Mouse (Mus musculus) forebrain, embryonic 12.5 days (tissue): ENCODE results near the gene Gal3st1. TPM values are rescaled to one million over a fixed set of nuclear protein-coding genes. Genes with fewer than 3 reads are reported as not detected.
A peak's percentile ranks its signal among the peaks of the same experiment; 100 is the strongest.

Experiments used
- ATAC-seq: fragments of 200-750 bp; cut with Nextera tagmentation; 2 replicates; pipeline ENCODE4 v1.8.0; 2017; ENCODE audit warnings: moderate TSS enrichment; ENCODE audit not compliant: low FRiP score
- H3K27ac ChIP-seq: fragments of 300-500 bp; sonication (generic); 2 replicates; pipeline ENCODE4 v1.5.1; 2016; ENCODE audit warnings: mild to moderate bottlenecking
- H3K27me3 ChIP-seq: fragments of 300-500 bp; sonication (generic); 2 replicates; pipeline ENCODE4 v1.6.1; 2016; ENCODE audit warnings: mild to moderate bottlenecking
- H3K36me3 ChIP-seq: fragments of 300-500 bp; sonication (generic); replicated peaks from 2 replicates; pipeline ENCODE4 v1.6.1; 2016; ENCODE audit warnings: mild to moderate bottlenecking
- H3K4me1 ChIP-seq: fragments of 300-500 bp; sonication (generic); 2 replicates; pipeline ENCODE4 v1.6.1; 2016
- H3K4me2 ChIP-seq: fragments of 300-500 bp; sonication (generic); 2 replicates; pipeline ENCODE4 v1.6.1; 2016; ENCODE audit warnings: mild to moderate bottlenecking, moderate library complexity
- H3K4me3 ChIP-seq: fragments of 300-500 bp; sonication (generic); replicated peaks from 2 replicates; pipeline ENCODE4 v1.5.1; 2016; ENCODE audit warnings: mild to moderate bottlenecking
- H3K9ac ChIP-seq: fragments of 300-500 bp; sonication (generic); 2 replicates; pipeline ENCODE4 v1.6.1; 2016; ENCODE audit warnings: mild to moderate bottlenecking
- H3K9me3 ChIP-seq: fragments of 300-500 bp; sonication (generic); 2 replicates; pipeline ENCODE4 v1.6.1; 2016
- WGBS: fragments of 180-500 bp; shearing (Covaris S2); methylation state at CpG from one replicate; pipeline ENCODE4 v1.1.7; 2016; 5-methylcytosine and 5-hydroxymethylcytosine counted together
- polyA plus RNA-seq: library from polyadenylated mRNA; unstranded; fragments of >200 nt; fragmentation: Nextera tagmentation; extraction: Ambion mirVana; gene quantifications from 2 replicates; pipeline ENCODE4 v1.2.1, GENCODE M21; 2016

The Gal3st1 gene
- polyA plus RNA-seq, 1 experiment from 2014 or later, result 1.3 TPM

DNA sequence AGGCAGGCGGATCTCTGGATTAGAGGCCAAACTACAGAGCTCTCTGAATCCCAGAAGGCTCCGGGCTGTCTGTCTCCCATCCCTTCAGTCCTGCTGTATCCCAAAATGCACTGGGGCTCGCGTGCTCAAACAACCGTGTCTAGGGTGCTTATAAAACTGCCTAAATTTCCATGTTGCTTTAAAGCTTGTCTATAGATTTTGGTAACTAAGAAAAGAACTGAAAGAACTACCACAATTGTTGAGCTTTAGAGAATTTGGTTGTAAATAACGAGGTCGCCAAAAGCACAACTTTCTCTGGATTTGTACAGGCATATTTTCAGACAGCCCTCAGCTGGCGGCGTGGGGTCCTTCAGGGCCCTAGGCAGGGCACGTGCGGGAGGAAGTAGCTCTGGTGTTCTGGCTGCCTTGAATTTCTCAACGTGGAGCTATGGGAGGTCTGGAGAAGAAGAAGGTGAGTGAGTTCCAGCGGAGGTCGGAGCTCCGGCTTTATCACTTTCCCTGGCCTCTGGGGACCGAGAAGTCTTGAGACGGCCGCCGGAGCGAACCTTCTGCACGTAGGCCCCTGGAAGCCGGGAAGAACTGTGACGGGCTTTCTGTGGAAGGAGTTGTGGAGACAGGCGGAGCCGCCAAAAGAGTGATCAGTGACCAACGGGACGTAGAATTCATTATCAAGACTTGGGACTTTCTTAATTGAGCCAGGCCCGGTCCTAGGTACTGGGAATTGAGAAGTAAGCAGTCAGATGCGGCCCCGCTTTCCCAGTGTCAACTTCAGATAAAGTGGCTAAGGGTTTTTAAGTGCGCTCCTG lies 19.6 kb upstream of the Gal3st1 start, which contains the start of gene Pes1:
Pes1 (plus strand) TSS at position 366 of the 806 bp plus-strand sequence.
- H3K4me3 ChIP-seq, result peak within 1 kb of the TSS; percentile 86
- WGBS, result under 1% methylated on average over 31 of the region's 31 CpGs
- H3K36me3 ChIP-seq, result peaks cover 13% of the 10 kb centered on the region
- 0 out of 2 replicates have a peak, but pooled peaks cover 4% of the 10 kb centered on the region for H3K27me3 ChIP-seq
- peaks cover 17% of the 10 kb centered on the region for H3K4me1 ChIP-seq
- peak within 1 kb of the TSS; percentile 57 for H3K27ac ChIP-seq
- H3K9ac ChIP-seq, result peak within 1 kb of the TSS; percentile 83
- peak; percentile 94 for ATAC-seq
- H3K9me3 ChIP-seq, result no peaks in the 10 kb centered on the region
- peak within 1 kb of the TSS; percentile 86 for H3K4me2 ChIP-seq

DNA sequence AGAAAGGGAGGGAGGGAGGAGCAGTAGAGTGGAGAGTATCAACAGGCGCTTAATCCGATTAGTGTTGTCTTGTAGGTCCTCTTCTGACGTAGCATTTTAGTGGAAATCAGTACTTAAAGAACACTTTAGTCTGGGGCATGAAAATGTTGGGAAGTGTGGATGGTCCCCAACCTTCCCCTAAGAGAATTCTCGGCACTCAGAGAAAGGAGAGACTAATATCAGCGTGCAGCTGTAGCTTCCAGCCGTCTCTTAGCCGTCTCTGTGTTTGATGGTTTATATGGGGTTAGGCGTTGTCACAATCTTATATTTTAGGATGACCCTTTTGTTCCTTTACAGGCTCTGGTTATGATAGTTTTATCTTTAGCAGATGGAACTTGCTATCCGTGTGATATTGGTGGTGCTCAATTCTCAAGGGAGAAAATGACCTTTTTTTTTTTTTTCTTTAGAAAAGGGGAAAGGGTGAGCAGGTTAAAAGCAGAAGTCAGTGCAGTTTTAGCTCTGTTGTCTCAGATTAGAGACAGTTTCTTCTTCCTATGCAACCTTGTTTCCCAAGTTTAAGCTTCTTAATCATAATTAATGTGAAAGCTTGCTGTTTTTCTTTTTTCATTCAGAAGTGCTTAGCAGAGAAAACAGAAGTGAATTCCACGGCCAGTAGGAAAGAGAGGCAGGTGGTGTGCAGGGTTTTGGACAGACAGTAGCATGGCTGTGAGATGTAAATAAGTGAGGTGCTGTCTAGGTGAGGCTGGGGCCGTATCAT lies 18.8 kb upstream of the Gal3st1 start:
- peak overlapping the region; percentile 83 for H3K9ac ChIP-seq
- 0 out of 2 replicates have a peak overlapping the region, but pooled peaks have one; percentile 57 for H3K27ac ChIP-seq
- H3K27me3 ChIP-seq, result 0 out of 2 replicates have a peak, but pooled peaks cover 4% of the 10 kb centered on the region
- H3K4me1 ChIP-seq, result peaks cover 17% of the 10 kb centered on the region
- H3K36me3 ChIP-seq, result peaks cover 19% of the 10 kb centered on the region
- no peak for ATAC-seq
- 15% methylated on average over 11 of the region's 11 CpGs for WGBS
- H3K9me3 ChIP-seq, result no peaks in the 10 kb centered on the region
- peak overlapping the region; percentile 86 for H3K4me2 ChIP-seq
- H3K4me3 ChIP-seq, result peak overlapping the region; percentile 86

DNA sequence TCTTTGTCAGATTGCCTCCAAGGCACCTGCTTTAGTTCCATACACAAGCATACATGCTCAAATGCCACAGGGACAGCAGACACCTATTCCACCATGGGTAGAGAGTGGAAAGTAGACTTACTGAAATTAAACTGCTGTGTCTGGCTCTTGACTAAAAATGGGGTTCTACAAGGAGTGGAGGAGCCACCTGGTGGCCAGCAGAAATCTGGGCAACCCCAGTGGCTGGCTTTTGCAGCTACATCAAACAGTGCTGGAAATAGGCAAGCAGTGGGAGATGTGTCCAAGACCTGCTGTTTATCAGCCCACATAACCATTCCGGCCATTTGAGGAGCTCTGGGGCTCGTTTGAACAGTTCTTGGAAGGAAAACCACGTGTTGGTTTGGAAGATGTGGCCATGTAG lies 13.6 kb upstream of the Gal3st1 start:
- Histone ChIP-seq H3K4me1 (peaks cover 12% of the 10 kb centered on the region), H3K4me2 (no peak overlapping the region), H3K9ac (no peak overlapping the region), H3K27ac (no peak overlapping the region), H3K36me3 (peaks cover 71% of the 10 kb centered on the region), H3K4me3 (no peak overlapping the region), H3K27me3 (no peaks in the 10 kb centered on the region), H3K9me3 (no peaks in the 10 kb centered on the region)
- WGBS, result 81% methylated on average over 3 of the region's 3 CpGs
- ATAC-seq, result no peak

DNA sequence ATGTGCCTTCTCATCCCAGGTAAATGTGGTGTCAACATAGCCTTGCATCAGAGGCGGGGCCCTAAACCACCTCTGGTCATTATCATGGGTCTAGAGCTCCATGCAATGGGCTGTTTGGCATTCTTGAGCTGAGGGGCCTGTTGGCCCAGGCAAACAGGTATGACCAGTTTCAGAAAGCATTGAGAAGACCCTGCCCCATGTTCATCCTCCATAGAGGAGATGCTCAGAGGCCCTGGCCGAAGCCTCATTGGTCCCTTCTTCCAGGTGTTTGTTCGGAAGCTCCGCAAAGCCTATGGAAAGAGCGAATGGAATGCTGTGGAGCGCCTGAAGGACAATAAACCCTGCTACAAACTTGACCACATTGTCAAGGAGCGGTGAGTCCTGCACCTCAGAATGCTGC lies 13.1 kb upstream of the Gal3st1 start:
- Histone ChIP-seq H3K4me2 (no peak overlapping the region), H3K4me1 (peaks cover 7% of the 10 kb centered on the region), H3K36me3 (peaks cover 76% of the 10 kb centered on the region), H3K9me3 (no peaks in the 10 kb centered on the region), H3K27ac (no peak overlapping the region), H3K27me3 (no peaks in the 10 kb centered on the region), H3K9ac (no peak overlapping the region), H3K4me3 (no peak overlapping the region)
- WGBS, result 92% methylated on average over 7 of the region's 7 CpGs
- ATAC-seq, result no peak

DNA sequence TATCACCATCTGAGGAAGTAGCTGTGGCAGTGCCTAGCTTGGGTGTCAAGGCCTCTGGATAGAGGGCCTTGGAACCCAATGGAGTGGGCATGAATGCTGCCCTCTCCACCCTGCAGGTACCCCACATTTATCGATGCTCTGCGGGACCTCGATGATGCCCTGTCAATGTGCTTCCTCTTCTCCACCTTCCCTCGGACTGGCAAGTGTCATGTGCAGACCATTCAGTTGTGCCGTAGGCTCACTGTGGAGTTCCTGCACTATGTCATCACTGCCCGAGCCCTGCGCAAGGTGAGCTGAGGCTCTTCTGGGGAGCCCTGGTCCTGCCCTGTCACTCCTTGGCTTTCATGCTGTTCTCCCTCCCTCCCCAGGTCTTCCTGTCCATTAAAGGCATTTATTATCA lies 10.4 kb upstream of the Gal3st1 start:
- ATAC-seq, result no peak
- Histone ChIP-seq H3K9me3 (no peaks in the 10 kb centered on the region), H3K27me3 (no peaks in the 10 kb centered on the region), H3K4me2 (no peak overlapping the region), H3K4me3 (no peak overlapping the region), H3K36me3 (peaks cover 96% of the 10 kb centered on the region), H3K9ac (no peak overlapping the region), H3K27ac (no peak overlapping the region), H3K4me1 (no peaks in the 10 kb centered on the region)
- WGBS, result 93% methylated on average over 7 of the region's 7 CpGs

DNA sequence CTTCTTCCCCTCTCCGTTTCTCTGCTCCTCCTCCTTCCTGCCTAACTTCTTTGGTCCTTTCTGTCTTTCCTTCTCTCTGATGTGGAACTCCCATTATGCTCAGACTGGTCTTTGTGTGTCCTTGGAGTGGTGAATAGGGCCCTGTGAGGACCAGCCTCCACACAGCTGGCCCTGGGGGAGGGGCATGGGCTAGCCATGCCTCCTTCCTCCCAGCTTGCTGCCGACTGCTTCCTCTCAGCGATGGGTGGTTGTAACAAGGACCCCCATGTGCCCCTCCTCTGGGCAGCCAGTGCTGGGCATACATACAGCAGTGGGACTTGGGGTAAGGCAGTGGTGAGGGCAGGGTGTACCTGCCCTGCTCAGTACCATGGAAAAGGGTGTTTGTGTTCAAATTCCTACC lies 9.1 kb upstream of the Gal3st1 start:
- WGBS, result 51% methylated on average over 3 of the region's 3 CpGs
- Histone ChIP-seq H3K27me3 (no peaks in the 10 kb centered on the region), H3K9me3 (no peaks in the 10 kb centered on the region), H3K9ac (no peak overlapping the region), H3K4me1 (no peaks in the 10 kb centered on the region), H3K4me3 (no peak overlapping the region), H3K36me3 (peaks cover 99% of the 10 kb centered on the region), H3K4me2 (no peak overlapping the region), H3K27ac (no peak overlapping the region)
- ATAC-seq, result no peak

DNA sequence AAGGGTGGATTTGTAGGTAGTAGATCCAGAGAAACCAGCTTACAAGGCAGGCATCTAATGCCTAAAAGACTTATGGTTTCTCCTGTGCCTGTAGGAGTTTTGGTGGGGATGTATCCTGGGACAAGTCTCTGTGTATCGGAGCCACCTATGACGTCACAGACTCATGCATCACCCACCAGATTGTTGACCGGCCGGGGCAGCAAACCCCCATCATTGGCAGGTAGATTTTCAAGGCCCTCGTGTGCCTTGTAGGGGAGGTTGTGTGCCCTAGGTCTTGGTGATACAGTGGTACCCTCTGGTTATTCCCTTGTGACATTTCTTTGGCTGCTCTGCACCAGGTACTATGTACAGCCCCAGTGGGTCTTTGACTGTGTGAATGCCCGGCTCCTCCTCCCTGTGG lies 6.8 kb upstream of the Gal3st1 start, which contains the start of gene 4930556J24Rik:
4930556J24Rik (minus strand) TSS at position 101 of the 400 bp plus-strand sequence.
- Histone ChIP-seq H3K9me3 (no peaks in the 10 kb centered on the region), H3K4me2 (no peak within 1 kb of the TSS), H3K9ac (no peak within 1 kb of the TSS), H3K4me3 (no peak within 1 kb of the TSS), H3K4me1 (no peaks in the 10 kb centered on the region), H3K36me3 (peaks cover 97% of the 10 kb centered on the region), H3K27ac (no peak within 1 kb of the TSS), H3K27me3 (no peaks in the 10 kb centered on the region)
- no peak for ATAC-seq
- WGBS, result 92% methylated on average over 6 of the region's 6 CpGs

DNA sequence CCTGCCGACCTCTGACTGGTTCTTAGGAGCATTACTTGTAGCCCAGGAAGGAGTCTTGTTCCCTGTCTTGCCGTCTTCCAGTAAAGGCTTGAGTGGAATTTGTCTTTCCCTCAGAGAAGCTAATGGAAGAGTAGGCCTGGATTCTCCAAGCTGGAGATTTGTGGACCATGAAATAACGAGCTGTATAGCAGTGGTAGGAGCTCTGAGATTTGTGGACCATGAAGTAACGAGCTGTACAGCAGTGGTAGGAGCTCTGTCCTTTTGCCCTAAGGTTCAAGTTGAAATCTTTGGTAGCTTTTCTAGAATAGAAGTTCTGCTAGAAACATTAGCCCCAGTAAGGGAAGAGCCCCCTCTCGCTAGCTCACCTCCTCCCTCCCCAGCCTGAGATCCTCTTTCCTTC lies 5.0 kb upstream of the Gal3st1 start:
- Histone ChIP-seq H3K4me1 (peaks cover 7% of the 10 kb centered on the region), H3K9me3 (no peaks in the 10 kb centered on the region), H3K4me3 (no peak overlapping the region), H3K36me3 (peaks cover 81% of the 10 kb centered on the region), H3K9ac (no peak overlapping the region), H3K27me3 (peaks cover 10% of the 10 kb centered on the region), H3K4me2 (no peak overlapping the region), H3K27ac (no peak overlapping the region)
- no peak for ATAC-seq
- 89% methylated on average over 5 of the region's 5 CpGs for WGBS

DNA sequence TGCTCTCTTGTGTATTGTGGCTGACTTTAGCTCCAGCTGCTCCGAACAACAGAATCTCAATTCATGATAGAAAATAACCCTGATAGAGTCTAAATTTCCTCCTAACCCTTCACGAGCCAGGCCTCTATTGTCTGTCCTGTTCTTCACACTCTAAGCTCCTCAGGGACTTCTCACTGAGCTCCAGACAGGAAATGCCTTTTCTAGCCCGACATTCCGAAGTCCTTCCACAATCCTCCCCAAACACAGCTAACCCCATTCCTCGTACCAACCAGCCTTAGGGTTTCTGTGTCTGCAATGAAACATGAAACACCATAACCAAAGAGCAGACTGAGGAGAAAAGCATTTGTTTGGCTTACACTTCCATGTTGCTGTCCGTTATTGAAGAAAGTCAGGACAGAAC lies 1.9 kb upstream of the Gal3st1 start:
- no peak overlapping the region for H3K4me2 ChIP-seq
- no peak overlapping the region for H3K4me3 ChIP-seq
- H3K36me3 ChIP-seq, result peaks cover 51% of the 10 kb centered on the region
- 71% methylated on average over 6 of the region's 6 CpGs for WGBS
- no peak overlapping the region for H3K27ac ChIP-seq
- ATAC-seq, result no peak
- H3K9me3 ChIP-seq, result no peaks in the 10 kb centered on the region
- no peak overlapping the region for H3K9ac ChIP-seq
- peaks cover 30% of the 10 kb centered on the region for H3K27me3 ChIP-seq
- peaks cover 15% of the 10 kb centered on the region for H3K4me1 ChIP-seq

DNA sequence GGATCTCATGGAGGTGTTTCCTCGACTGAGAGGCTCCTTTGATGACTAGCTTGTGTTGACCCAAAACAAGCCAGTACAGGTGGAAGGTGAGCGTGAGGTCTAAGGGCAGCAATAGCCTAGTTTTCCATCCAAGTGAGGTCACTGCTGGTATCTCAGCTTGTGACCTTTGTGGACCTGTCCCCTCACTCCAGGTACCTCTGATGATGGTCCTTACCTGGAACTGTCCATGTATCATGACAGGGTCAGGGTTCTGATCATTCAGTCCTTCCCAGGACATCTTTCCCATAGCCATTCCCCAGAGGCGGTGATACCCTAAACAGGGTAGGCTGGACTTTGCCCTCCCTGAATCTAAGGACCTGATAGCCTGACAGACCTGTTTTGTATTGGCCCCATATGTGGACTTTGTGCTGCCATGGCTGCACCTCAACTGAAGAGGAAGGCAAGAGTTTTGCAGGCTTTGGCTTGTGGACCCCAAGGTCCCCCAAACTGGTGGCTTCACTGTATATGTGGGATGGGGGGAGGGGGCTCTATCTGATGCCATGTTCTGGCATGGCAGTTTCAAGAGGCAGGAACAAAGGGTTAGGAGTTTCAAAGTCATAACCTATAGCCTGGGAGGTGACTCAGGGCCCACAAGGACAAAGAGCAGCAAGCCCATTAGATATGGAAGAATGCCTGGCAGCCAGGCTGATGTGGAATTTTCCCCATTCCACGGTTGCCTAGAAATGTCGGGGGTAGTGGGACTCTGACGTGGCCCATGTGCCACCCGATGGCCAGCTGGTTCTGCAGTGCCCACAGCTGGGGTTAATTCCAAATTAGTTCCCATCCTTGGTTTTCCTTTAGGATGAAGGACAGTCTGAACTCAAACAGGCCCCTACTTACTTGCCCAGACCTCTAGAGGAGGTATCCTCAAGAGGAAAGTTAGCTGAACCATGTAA lies 894 bp upstream of the Gal3st1 start:
- peaks cover 15% of the 10 kb centered on the region for H3K4me1 ChIP-seq
- no peak overlapping the region for H3K27ac ChIP-seq
- no peak overlapping the region for H3K9ac ChIP-seq
- H3K4me3 ChIP-seq, result no peak overlapping the region
- no peaks in the 10 kb centered on the region for H3K9me3 ChIP-seq
- no peak overlapping the region for H3K4me2 ChIP-seq
- 75% methylated on average over 7 of the region's 7 CpGs for WGBS
- H3K27me3 ChIP-seq, result peaks cover 30% of the 10 kb centered on the region
- ATAC-seq, result no peak
- H3K36me3 ChIP-seq, result peaks cover 41% of the 10 kb centered on the region

DNA sequence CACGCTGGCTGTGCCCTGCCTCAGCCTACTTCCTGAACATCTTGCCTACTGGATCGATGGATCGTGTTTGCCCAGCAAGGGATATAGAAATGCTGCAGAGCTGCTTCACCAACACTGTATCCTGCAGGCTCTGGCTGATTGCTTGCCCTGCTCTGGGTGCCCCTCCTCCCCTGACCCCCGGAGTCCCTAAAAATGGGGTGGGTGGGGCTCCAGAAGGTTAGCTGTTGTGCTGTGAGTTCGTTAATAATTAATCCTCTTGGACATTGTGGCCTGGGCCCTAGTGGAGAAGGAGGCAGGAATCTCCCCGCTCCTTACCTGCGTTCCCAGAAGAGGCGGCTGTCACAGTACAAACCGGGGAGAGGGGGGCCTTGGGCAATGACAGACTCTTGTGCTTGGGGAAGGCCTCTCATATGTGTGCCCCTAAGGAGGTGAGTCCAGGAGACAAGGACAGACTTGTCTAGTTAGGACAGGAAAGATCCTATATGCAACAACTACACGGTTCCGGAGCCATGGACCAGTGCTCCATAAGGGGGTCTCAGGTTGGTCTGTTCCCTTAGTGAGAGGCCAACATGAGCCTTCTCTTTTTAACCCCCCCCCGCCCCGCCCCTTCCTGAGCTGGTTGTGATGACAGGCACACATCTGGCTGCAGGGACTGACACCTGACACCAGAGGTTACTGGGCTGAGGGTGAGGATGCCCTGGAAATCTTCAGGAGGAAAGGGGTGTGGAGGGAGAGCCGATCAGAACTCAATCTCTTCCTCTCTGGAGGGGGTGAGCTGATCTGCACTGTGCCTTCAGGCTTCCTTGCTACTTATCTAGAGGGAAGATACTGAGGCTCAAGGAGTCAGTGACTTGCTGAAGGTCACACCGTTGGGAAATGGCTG lies 668 bp downstream of the Gal3st1 start:
- 10% methylated on average over 15 of the region's 15 CpGs for WGBS

More for the DNA sequence above, 668 bp downstream of the Gal3st1 start:
- peaks cover 15% of the 10 kb centered on the region for H3K4me1 ChIP-seq
- H3K4me2 ChIP-seq, result peak overlapping the region; percentile 73
- H3K27me3 ChIP-seq, result peaks cover 30% of the 10 kb centered on the region
- no peak overlapping the region for H3K27ac ChIP-seq
- peak overlapping the region; percentile 50 for H3K9ac ChIP-seq
- ATAC-seq, result peak; percentile 46; the same call in 1 of the 2 replicates
- no peaks in the 10 kb centered on the region for H3K9me3 ChIP-seq
- peak overlapping the region; percentile 43 for H3K4me3 ChIP-seq
- peaks cover 25% of the 10 kb centered on the region for H3K36me3 ChIP-seq
